Mouse (Mus musculus) spleen, adult 12 weeks (tissue): ENCODE results near the gene Clp1.
"Not testable (repeated sequence)": the region's sequence is repeated elsewhere in the genome, so short reads cannot be mapped to it uniquely, and the experiment has no call there.

Source experiments
- DNase-seq: peaks from one replicate; pipeline ENCODE4 v3.0.0; 2022; ENCODE audit warnings: low spot score

The Clp1 gene

DNA sequence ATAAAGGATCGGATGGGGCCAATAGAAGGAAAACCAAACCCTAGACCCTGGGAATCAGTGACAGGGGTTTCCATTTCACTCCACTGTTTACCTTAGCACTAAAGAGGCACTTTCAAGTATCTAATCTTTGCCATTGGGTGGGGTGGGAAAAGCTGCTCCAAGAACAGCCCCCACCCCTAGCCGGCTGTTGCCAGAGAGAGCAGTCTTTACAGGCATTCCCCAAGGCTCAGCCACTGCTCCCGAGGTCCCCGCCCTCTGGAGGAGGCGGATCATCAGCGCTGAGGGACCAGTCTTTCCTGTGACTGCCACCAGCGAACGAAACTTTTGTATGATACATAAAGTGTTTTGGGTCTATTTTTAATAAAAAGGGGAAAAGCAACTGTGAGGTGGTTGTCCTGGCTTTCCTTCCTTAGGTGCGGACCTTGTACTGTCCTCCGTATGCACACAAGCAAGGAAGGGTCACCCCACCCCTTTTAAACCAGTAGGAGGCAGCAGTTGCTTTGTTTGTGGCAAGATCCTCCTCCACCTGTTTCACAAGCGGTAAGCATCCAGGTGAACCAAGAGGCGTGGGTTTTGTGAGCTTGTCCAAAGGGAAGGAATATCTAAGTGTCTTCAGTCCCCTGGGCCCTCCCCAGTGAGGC is 11.2 kb upstream of the Clp1 start:
- DNase-seq = no peak

DNA sequence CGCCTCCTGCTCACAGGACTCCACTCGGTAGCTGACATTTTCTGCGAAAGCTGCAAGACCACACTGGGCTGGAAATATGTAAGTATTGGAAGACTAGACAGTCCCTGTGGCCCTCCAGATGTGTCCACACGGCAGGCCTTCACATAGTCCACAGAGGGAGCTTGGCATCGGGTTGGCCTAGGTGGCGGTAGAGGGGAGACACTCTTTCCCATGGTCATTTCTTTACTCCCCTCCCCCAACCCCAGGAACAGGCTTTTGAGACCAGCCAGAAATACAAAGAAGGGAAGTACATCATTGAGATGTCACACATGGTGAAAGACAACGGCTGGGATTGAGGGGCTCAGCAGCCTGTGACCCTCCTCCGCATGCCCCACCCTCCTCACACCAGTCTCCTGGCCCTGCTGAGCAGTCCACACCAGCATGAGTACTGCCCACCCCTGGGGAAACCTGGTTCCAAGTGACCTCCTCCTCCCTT is 10.3 kb upstream of the Clp1 start:
- no peak for DNase-seq

DNA sequence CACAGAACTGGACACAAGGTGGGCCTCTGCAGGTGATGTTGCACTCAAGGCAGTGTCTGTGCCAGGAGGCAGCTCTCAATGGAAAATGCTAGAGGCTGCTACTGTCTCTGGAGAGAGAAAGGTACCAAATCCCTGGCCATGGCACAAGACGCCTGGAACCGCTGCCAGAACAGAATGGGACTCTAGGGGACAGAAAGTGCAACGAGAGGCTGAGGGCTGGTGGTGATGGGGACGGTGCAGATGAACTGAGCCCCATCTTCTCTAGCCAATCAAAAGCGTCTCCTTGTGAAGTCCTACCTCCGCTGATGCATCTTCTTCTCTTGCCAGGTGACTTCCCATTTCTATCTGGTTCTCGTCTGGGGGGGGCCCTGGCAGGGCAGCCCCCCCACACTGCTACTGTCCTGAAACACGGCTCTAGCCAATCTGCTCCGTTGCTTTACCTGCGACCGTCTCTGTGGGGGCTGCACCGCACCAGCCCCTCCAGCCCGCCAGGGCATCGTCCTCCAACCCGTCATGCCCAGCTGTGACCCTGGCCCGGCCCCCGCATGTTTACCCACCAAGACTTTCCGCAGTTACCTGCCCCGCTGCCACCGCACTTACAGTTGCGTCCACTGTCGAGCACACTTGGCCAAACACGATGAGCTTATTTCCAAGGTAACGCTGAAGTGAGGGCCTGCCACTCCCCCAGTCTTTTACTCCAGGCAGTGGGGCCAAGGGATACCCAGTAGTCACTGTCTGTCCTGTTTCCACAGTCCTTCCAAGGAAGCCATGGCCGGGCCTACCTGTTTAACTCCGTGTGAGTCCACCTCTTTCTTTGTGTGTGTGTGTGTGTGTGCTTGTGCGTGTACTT is 9.4 kb upstream of the Clp1 start:
- no peak for DNase-seq

DNA sequence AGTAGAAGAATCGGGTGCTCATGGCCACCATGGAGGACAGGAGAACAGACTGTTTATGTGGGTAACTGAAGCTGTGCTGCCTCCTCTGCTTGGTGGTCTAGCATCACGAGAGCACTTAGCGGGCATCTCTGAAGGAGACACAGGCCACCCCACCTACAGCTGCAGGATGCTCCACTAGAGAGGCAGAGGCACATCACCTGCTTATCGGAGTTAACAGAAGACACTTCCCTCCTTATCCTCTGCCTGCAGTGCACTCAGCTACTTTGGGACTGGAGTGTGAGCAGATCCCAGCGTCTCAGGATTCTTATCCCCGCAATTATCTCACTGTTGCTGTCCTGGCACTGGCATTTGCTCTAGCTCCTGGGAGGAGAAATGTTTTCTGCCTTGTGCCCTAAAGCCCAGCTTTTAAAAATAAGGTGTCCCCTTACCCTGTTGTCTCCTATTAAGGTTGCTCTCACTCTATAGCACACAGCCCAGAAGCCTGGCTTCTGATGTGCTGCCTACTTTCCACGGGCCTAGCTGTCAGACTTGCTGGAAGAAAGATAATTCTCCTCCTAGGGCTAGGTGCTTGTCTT is 8.3 kb upstream of the Clp1 start:
- peak; percentile 69 for DNase-seq

DNA sequence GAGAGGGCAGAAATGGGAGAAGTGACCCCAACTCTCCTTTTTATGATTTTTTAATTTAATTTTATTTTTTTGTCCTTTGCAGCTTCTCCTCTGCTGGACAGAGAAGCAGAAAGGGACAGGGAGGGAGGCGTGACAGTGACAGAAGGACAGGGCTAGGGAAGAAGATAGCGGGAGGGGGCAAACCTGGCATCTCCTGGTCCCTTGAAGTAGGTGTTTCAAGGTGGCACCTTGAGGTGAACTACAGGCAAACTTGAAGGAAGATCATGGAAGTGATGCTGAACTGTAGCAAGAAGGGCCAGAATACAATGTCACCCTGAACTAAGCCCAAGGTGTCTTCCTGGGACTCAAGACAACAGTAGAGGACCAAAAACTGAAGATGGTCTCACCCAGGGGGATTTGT is 7.8 kb upstream of the Clp1 start:
- DNase-seq = no peak

DNA sequence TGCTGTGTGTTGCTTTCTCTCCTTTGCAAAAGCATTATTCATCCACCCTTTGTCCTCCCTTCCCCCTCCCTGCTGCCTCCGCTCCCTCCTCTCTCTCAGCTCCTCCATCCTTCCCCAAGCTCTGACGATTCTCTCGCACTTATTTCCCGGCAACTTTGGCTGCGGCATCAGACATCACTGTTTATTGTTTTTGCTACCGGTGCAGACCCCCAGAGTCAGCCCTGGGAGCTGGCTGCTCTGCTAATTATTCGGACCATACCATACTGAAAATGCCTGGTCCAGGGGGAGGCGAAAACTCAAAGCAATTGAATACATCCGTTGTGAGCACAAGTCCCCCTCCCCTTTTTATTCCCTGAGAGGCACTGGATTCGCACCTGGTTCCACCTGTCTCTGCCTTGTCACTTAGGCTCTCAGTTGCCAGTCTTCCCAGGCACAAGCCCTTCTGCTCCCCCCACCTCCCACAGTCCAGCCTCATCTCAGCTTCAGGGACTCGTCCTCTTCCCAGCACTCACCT is 7.3 kb upstream of the Clp1 start:
- DNase-seq = no peak

DNA sequence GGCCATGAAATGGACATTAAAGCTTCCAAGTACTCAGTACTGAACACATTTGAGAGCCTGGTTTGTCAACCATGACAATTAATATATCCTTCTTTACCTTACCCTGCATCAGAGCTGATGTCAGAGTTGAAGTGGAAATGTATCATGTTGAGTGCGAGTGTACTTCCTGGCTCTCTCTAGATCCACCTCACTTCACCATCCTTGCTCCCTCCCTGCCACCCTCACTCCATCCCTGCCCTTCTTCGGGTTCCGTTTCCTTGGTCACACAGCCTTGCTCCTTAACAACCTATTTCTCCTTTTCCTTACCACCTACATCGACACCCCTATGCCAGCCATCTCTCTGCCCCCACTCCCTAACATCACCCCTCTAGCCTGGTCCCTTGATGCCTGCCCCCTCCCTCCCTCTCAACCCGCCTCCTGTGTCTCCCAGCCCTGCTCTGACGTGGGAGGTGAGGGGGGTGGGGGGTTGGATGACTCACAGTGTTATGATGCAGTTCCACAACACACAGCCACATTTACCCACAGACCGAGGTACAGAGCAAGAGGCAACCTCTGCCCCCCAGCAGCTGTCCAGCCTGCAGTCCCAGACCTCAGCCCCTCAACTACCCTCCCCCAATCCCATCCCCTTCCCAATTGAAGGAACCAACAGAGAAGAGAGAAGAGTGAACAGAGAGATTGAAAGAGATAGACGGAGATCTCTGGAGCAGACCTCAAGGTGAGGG is 6.6 kb upstream of the Clp1 start, which contains the start of gene Ypel4:
Gene Ypel4, plus strand, starts transcription at position 480 of the 722 bp plus-strand sequence.
- peak; percentile 54 for DNase-seq

DNA sequence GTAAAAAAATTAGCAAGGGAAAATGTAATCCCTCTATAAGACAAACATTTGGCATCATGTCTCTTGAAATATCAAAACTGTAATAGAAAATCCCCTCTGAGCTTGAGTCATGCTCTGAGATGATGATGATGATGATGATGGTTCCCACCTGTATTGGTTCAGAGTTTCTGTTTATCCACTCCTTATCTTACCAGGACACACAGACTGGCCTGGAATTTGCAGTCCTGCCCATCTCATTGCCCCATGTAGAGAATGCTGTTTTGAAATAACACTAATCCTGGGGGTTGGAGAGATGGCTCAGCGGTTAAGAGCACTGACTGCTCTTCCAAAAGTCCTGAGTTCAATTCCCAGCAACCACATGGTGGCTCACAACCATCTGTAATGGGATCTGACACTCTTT is 5.2 kb upstream of the Clp1 start:
- DNase-seq = no peak

DNA sequence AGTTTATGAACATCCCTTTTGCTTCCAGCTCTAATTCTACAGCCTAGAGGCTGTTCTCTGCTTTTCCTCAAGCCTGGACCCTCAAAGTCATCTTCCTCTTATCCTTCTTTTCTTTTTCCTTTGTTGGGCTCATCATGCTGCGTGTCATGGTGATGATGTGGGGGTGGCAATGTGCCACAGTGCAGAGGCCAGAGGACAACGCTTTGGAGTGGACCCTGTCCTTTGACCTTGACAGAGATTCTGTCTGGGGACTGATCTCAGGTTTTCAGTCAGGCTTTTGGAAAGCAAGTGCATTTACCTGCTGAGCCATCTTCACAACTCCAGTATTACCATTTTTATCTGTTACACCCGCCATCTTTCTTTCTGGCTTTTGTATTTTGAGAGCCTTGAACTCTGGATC is 4.1 kb upstream of the Clp1 start:
- DNase-seq = no peak

DNA sequence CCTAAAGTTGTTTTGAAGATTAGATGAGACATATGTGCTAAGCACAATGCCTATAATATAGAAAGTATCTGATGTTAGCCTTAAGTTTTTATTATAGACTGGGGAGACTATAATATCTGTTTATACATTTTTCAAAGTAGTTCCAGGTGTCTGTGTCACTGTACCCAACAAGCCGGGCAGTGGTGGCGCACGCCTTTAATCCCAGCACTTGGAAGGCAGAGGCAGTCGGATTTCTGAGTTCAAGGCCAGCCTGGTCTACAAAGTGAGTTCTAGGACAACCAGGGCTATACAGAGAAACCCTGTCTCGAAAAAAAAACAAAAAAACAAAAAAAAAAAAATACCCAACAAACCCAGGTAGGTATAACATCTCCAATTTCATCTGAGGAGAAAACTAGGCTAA is 1.0 kb upstream of the Clp1 start:
- DNase-seq = not testable (repeated sequence)

DNA sequence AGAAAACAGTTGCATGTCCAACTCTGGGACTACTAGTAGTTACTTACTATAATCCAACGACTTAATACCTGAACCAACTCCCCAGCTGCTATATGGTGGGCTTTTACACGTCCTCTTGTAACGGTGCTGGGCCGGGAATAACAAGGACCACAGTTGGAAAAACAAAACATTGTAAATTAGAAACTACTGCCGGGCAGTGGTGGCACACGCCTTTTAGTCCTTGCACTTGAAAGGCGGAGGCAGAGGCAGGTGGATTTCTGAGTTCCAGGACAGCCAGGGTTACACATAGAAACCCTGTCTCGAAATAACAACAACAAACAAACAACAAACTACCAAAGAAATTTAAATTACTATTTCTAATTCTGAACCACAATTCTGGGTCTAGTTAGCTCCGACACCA is 434 bp downstream of the Clp1 start:
- DNase-seq = no peak

DNA sequence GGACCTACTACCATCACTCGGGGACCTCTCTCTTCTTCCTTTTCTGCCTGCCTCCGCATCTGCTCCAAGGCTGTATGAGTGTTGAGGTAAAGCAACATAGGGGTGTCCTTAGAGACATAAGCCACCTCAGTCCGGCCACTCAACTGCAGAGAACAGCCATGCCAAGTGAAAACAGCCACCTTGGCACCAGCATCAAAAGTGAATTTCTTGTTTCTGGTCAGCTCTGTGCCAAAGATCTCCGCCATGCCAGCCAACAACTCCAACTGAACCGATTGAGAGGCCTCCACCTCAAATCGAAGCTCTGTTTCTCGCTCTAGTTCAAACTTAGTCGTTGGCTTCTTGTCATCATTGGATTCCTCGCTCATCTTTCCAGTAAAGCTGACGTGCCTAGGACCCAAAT is 1.4 kb downstream of the Clp1 start:
- no peak for DNase-seq

DNA sequence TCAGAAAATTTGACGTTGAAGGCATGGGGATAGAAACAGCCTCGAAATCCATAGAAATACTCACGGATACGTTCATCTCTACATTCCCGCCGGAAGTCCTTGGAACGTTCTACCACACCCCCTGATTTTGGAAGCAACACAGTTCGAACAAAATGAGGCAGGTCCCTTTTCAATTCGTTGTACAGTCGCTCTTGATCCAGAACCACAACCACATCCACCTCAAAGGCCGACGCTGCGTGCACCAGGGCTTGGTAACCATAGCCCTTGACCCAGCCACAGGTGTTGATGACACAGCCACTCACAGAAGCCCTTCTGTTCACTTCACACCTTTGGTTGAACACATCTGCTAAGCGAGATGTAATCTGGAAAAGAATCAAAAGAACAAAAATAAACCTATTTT is 3.3 kb downstream of the Clp1 start:
- DNase-seq = no peak

DNA sequence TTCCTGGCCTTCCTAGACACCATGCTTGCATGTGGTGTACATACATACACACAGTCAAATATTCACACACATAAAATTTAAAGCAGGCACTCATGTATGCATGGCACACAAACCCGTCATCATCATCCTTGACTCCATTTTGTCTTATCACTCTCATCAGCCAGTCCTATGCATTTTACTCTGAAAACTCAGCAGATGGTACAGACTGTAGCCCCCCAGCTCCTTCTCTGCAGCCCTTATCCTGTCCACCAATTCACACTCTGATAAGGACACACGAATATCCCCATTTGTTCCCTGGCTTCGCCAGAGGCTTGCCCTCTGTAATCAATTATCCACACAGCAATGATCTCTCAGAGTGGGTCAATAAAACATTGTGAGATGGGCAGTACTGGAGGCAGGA is 6.0 kb downstream of the Clp1 start:
- DNase-seq = no peak

DNA sequence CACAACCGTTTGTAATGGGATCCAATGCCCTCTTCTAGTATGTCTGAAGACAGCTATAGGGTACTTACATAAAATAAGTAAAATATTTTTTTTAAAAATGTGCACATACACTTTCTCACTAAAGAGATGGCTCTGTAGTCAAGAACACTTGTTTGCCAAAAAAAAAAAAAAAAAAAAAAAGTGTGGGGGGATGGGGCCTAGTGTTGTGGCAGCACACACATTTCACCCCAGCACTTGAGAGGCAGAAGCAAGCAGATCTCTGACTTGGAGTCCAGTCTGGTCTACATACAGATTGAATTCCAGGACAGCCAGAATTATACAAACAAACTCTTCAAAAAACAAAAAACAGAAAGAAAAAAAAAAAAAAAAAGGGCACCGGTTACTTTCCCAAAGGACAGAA is 6.4 kb downstream of the Clp1 start:
- no peak for DNase-seq

DNA sequence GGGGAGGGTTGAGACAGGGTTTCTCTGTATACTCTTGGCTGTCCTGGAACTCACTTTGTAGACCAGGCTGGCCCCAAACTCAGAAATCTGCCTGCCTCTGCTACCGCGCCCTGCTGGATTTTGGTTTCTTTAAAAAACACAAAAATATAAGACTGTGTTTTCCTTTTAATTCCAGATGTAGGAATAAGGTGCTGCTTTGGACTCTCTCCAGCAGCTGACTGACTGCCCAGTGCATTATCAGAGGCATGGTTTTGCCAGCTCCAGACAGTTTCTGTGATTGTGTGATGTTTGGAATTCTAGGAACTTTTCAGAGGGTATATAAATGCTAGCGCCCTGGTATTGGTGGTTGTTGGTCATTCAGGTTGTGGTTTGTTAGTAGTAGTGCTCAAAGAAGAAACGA is 9.8 kb downstream of the Clp1 start:
- DNase-seq = no peak

DNA sequence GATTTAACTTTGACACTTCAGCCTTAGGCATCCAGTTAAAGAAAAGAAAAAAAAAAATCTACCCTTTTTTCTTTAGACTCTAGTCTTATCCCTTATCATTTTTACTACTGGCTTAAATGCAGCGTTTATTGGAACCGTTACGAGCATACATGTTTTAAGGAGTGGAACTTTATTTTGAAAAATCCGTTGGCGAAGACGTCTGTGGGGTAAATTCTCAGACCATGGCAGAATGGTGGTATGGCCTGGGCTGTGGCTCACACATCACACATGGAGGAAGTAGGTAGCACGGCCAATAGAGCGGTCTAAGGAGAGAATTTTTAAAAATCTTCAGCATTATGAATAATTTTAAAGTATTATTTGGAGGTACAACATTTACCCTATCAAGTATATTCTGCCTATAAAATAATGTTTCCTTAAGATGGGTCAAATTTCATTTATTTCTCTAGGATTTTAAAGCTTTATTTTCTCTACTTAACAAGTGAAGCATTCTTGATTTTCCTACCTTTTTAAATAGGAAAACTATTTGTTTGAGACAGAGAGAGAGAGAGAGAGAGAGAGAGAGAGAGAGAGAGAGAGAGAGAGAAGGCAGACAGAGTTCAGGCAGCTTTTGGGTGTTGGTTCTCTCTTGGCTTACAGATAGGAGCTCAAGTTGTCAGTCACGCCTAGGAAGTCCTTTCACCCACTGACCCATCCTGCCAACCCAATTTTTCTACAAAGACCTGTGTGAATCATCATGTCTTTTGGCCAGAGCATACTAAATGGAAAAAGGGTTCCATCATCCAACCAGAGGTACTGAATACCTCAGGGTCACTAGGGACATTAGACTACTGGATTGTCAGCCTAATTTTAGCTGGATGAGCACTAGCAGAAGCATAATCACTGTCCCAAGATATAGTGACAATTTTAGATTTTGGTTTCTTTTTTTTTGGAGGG is 10.5 kb downstream of the Clp1 start:
- DNase-seq = no peak

DNA sequence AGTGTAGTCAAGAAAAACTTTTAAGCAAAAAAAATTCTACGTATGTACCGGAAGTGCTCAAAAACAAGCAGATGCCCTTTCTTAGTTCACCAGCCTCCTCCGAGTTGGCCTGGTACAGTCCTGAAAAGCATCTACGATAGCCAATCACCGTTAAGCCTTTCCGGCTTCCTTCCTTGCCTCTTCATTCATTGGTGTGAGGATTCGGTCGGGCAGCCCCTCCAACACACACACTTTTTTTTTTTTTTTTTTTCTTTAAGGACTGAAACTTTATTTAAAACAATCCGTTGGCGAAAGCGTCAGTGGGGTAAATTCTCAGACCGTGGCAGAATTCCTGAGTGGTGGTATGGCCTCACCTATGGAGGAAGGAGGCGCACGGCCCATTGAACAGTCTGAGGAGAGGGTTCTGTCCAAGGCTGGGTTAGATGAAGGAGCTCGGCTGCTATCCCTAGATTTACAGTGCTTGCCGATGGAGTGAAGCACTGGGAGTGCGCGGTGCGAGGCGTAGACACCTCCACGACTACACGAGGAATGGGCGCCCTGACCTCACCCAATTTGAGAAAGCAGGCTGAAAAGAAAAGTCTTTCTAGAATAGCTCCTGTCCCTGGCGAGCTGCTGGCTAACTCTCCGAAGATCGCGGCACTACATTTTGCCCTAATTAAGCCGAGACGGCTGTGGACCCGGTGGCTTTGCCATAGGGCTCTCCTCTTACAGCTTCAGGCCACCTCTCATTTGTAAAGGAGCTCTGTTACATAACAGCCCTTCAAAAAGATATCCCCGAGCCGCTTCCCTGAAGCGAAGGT is 11.4 kb downstream of the Clp1 start:
- peak; percentile 68 for DNase-seq

DNA sequence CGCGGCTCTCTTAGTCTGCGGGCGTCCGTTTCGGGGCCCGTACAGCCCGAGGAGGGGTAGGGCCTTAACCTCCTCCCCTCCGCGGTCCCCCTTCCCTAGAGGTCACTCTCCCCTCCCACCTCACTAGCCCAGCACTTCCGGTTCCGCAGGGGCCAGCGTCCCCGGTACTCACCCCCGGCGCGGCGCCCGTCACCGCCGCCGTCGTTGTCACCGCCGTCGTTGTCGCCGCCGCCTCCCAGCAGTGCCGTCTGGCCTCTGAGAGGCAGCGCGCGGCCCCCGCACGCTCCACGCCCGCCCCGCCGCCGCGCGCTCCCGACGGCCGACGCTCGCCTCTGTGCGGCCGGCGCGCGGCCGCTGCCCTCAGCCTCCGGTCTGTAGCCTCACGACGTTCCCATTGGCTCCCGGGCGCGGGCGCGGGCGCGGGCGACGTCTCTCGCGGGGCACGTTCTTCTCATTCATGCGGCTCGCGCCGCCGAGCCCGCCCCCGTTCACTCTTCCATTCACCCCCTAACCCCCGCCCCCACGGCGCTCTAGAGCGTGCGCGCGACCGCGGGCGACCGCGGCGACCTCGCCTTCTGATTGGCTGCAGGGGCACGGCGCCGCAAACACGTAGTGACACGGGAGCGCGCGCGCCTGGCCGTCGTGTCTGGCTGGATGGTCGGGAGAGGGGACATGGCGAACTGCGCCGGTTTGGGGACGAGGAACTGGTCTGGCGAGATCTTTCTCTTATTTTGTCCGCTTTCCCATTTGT is 12.2 kb downstream of the Clp1 start, which contains the start of gene Zdhhc5:
Gene Zdhhc5, minus strand, starts transcription at position 370 of the 751 bp plus-strand sequence.
- peak; percentile 99 for DNase-seq

DNA sequence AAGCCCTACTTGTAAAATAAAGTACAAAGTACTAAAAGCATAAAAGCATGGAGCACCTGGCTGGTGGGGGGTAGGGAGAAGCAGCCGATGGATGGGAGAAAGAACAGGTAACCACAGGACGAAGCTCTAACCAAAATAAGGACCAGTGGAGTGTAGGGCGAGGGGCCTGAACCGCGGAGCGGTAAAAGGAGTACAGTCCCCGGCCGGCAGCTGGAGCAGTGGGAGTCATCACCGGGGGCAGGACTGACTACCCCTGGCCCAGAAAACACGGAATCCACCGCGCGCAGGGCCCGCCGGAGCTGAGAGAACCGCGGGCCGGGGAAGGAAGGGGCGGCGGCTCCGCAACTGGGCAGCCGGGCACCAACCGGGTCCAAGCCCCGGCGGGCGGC is 12.7 kb downstream of the Clp1 start:
- DNase-seq = no peak
